Mouse (Mus musculus): ENCODE data around the gene Ppfibp2.

Gene Ppfibp2

GRCm38 (mm10) chr7:107664063-107665056 is 69.4 kb downstream of the Ppfibp2 start:
- in situ Hi-C loops (cut with MboI, MseI) = loop anchor here (5.0 kb wide), 1 partner anchor 53 kb away; no protein-coding TSS in a partner anchor

- in situ Hi-C loops (cut with MboI, MseI) = no loop called here
Observed at GRCm38 (mm10) chr7:107665221-107665585, 70.2 kb downstream of the Ppfibp2 start.

- in situ Hi-C loops (cut with MboI, MseI) = no loop called here
Observed at GRCm38 (mm10) chr7:107665586-107666261, 70.7 kb downstream of the Ppfibp2 start.

- in situ Hi-C loops (cut with MboI, MseI) = no loop called here
Observed at GRCm38 (mm10) chr7:107666262-107666902, 71.4 kb downstream of the Ppfibp2 start.

- in situ Hi-C loops (cut with MboI, MseI) = no loop called here
Observed at GRCm38 (mm10) chr7:107668514-107668913, 73.5 kb downstream of the Ppfibp2 start.

GRCm38 (mm10) chr7:107675224-107675623 is 80.2 kb downstream of the Ppfibp2 start:
- in situ Hi-C loops (cut with MboI, MseI) = loop anchor here (5.0 kb wide), 1 partner anchor 72 kb away; no protein-coding TSS in a partner anchor

GRCm38 (mm10) chr7:107680151-107680852 is 85.3 kb downstream of the Ppfibp2 start:
- in situ Hi-C loops (cut with MboI, MseI) = no loop called here

- in situ Hi-C loops (cut with MboI, MseI) = no loop called here
Observed at GRCm38 (mm10) chr7:107681306-107681705, 86.3 kb downstream of the Ppfibp2 start.

GRCm38 (mm10) chr7:107683162-107683561 is 88.2 kb downstream of the Ppfibp2 start:
- in situ Hi-C loops (cut with MboI, MseI) = no loop called here

GRCm38 (mm10) chr7:107683622-107684021 is 88.6 kb downstream of the Ppfibp2 start:
- in situ Hi-C loops (cut with MboI, MseI) = no loop called here

- in situ Hi-C loops (cut with MboI, MseI) = no loop called here
Observed at GRCm38 (mm10) chr7:107685238-107685954, 90.4 kb downstream of the Ppfibp2 start.

- in situ Hi-C loops (cut with MboI, MseI) = no loop called here
Observed at GRCm38 (mm10) chr7:107685955-107686285, 90.9 kb downstream of the Ppfibp2 start.

- in situ Hi-C loops (cut with MboI, MseI) = no loop called here
Observed at GRCm38 (mm10) chr7:107687412-107687811, 92.4 kb downstream of the Ppfibp2 start.

- in situ Hi-C loops (cut with MboI, MseI) = no loop called here
Observed at GRCm38 (mm10) chr7:107688040-107688439, 93.0 kb downstream of the Ppfibp2 start.

- in situ Hi-C loops (cut with MboI, MseI) = no loop called here
Observed at GRCm38 (mm10) chr7:107690426-107691221, 95.6 kb downstream of the Ppfibp2 start.

- in situ Hi-C loops (cut with MboI, MseI) = no loop called here
Observed at GRCm38 (mm10) chr7:107691493-107691892, 96.5 kb downstream of the Ppfibp2 start.

GRCm38 (mm10) chr7:107694254-107694947 is 99.4 kb downstream of the Ppfibp2 start:
- in situ Hi-C loops (cut with MboI, MseI) = no loop called here

- in situ Hi-C loops (cut with MboI, MseI) = no loop called here
Observed at GRCm38 (mm10) chr7:107697066-107697465, 102.1 kb downstream of the Ppfibp2 start.

GRCm38 (mm10) chr7:107699926-107700325 is 104.9 kb downstream of the Ppfibp2 start:
- in situ Hi-C loops (cut with MboI, MseI) = no loop called here
